Mouse (Mus musculus) lung, adult 2 months (tissue): ENCODE data around the gene Zfp239. TPM values are rescaled to one million over a fixed set of nuclear protein-coding genes. Genes with fewer than 3 reads are reported as not detected.

Experiments
- DNase-seq: peaks from one replicate; pipeline ENCODE4 v3.0.0; 2022
- H3K4me1 ChIP-seq: fragments of 200-500 bp; 2 replicates; pipeline ENCODE4 v1.6.1; 2011; ENCODE audit warnings: low read length; ENCODE audit not compliant: control insufficient read depth, insufficient read depth
- H3K4me3 ChIP-seq: fragments of 200-500 bp; replicated peaks from 2 replicates; pipeline ENCODE3; 2011; ENCODE audit warnings: low read depth, mild to moderate bottlenecking, control low read depth, low read length; ENCODE audit errors: extremely low read depth
- CTCF ChIP-seq: fragments of 200-500 bp; IDR thresholded peaks from 2 replicates; pipeline ENCODE4 v1.5.1; 2011; ENCODE audit warnings: mild to moderate bottlenecking, low read length, control low read depth; ENCODE audit not compliant: insufficient read depth
- POLR2A ChIP-seq: fragments of 200-500 bp; IDR thresholded peaks from 2 replicates; pipeline ENCODE4 v1.6.1; 2011; ENCODE audit warnings: low read depth, mild to moderate bottlenecking, control low read depth, low read length, borderline replicate concordance; ENCODE audit errors: extremely low read depth
- WGBS: fragments of 180-500 bp; shearing (Covaris S2); methylation state at CpG from one replicate; pipeline ENCODE4 v1.1.7; 2018; 5-methylcytosine and 5-hydroxymethylcytosine counted together
- polyA plus RNA-seq: library from polyadenylated mRNA; depleted of rRNA; stranded (reverse); fragments of >200 nt; gene quantifications from 2 replicates; pipeline ENCODE4 v1.2.3, GENCODE M21; 2012

Gene Zfp239
- polyA plus RNA-seq, 1 experiment: 0.99 TPM

DNA sequence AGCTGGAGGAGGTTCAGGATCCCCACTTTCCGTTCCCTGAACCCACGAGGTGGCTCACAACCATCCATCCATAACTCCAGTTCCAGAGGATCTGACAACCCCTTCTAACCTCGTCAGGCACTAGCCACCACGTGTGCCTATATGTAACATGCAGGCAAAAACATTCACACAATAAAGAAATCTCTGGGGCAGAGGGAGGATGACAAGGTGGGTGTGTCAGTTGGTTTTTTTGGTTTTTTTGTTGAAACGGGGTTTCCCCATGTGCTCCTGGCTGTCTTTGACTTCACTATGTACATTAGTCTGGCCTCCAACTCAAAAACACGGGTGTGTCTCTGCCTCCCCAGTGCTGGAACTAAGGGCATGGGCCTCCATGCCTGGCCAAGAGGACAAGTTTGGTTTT lies 28.4 kb downstream of the Zfp239 start:
- H3K4me3 ChIP-seq: no peak overlapping the region
- DNase-seq: no peak
- TF ChIP-seq CTCF (no peak), POLR2A (no peak)
- H3K4me1 ChIP-seq: no peaks in the 10 kb centered on the region
- WGBS: 76% methylated on average over 6 of the region's 6 CpGs

GRCm38 (mm10) chr6:117891369-117892160 lies 29.7 kb downstream of the Zfp239 start:
- 41% methylated on average over 14 of the region's 14 CpGs for WGBS
- TF ChIP-seq CTCF (no peak), POLR2A (peak; percentile 1; the same call in 1 of the 2 replicates)
- no peak for DNase-seq
- peak overlapping the region; percentile 42 for H3K4me3 ChIP-seq
- no peaks in the 10 kb centered on the region for H3K4me1 ChIP-seq

- no peak for DNase-seq
- Histone ChIP-seq H3K4me3 (no peak overlapping the region), H3K4me1 (no peaks in the 10 kb centered on the region)
- TF ChIP-seq POLR2A (no peak), CTCF (no peak)
- 62% methylated on average over 3 of the region's 3 CpGs for WGBS
Measured at GRCm38 (mm10) chr6:117892386-117892785, 30.5 kb downstream of the Zfp239 start.

DNA sequence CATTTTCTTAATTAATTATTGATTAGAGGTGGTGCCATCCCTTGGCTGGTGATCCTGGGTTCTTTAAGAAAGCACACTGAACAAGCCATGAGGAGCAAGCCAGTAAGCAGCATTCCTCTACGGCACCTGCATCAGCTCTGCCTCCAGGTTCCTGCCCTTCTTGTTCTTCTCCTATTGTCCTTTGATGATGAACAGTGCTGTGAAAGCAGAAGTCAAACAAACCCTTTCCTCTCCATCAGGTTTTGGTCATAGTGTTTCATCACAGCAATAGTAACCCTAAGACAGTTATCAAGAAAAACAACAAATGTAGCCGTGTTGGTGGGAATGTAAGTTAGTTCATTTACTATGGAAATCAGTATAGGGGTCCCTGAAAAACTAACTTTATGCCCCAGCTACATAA lies 31.5 kb downstream of the Zfp239 start:
- no peak for DNase-seq
- Histone ChIP-seq H3K4me3 (no peak overlapping the region), H3K4me1 (no peaks in the 10 kb centered on the region)
- TF ChIP-seq CTCF: no peak
- TF ChIP-seq POLR2A: no peak
- WGBS: 86% methylated on average over 2 of the region's 2 CpGs

- 72% methylated on average over 5 of the region's 5 CpGs for WGBS
- DNase-seq: no peak
- no peaks in the 10 kb centered on the region for H3K4me1 ChIP-seq
Measured at GRCm38 (mm10) chr6:117897800-117898199, 35.9 kb downstream of the Zfp239 start.

GRCm38 (mm10) chr6:117900126-117901080 lies 38.5 kb downstream of the Zfp239 start, which contains the start of gene Hnrnpf:
Hnrnpf (plus strand) TSS chr6:117900324.
- Histone ChIP-seq H3K4me3 (peak within 1 kb of the TSS; percentile 18), H3K4me1 (no peaks in the 10 kb centered on the region)
- TF ChIP-seq POLR2A (no peak), CTCF (no peak)
- 59% methylated on average over 17 of the region's 17 CpGs for WGBS
- no peak for DNase-seq

More at GRCm38 (mm10) chr6:117897800-117898199, 35.9 kb downstream of the Zfp239 start:
- H3K4me3 ChIP-seq: no peak overlapping the region
- no peak for TF ChIP-seq POLR2A

GRCm38 (mm10) chr6:117901510-117902402 lies 39.9 kb downstream of the Zfp239 start:
- H3K4me3 ChIP-seq: no peak overlapping the region
- 67% methylated on average over 9 of the region's 9 CpGs for WGBS
- DNase-seq: no peak
- H3K4me1 ChIP-seq: no peaks in the 10 kb centered on the region
- TF ChIP-seq POLR2A (no peak), CTCF (no peak)

DNA sequence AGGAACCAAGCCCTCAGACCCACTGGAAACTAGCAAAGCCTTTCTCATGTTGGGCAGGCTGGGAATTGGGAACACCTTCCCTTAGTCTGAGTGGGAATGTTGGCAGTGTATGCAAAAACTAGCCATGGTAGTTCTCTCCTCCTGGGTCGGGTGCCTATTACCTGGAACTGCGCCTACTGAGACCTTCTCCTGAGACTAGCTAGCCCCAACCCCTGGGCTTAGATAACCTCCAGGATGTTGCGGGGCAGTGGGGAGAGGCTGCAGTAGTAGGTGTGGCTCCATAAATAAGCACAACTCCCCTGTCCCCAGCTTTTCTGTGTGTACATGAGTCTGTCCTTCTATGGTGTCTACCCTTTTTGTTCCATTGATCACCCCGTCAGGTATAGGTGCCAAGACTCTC lies 40.7 kb downstream of the Zfp239 start:
- no peaks in the 10 kb centered on the region for H3K4me1 ChIP-seq
- no peak for DNase-seq
- TF ChIP-seq CTCF (no peak), POLR2A (no peak)
- 78% methylated on average over 4 of the region's 4 CpGs for WGBS
- H3K4me3 ChIP-seq: no peak overlapping the region

GRCm38 (mm10) chr6:117903836-117904235 lies 41.9 kb downstream of the Zfp239 start:
- no peak for DNase-seq
- no peak overlapping the region for H3K4me3 ChIP-seq
- WGBS: 81% methylated on average over 3 of the region's 3 CpGs
- no peak for TF ChIP-seq CTCF
- no peak for TF ChIP-seq POLR2A
- peaks cover under 1% of the 10 kb centered on the region for H3K4me1 ChIP-seq
